Mouse (Mus musculus) G1E (cell line): ENCODE measurements around the gene Clint1.

Experiments
- CTCF ChIP-seq: IDR thresholded peaks from 2 replicates; pipeline ENCODE4 v1.5.1; 2012; ENCODE audit warnings: low read depth, low read length, inconsistent platforms, mixed read lengths
- GATA1 ChIP-seq: IDR thresholded peaks from 2 replicates; pipeline ENCODE4 v1.6.1; 2012; ENCODE audit warnings: borderline replicate concordance, low read length, inconsistent platforms, mixed read lengths
- POLR2AphosphoS5 ChIP-seq: IDR thresholded peaks from 2 replicates; pipeline ENCODE4 v1.6.1; 2012; ENCODE audit warnings: low read depth, low read length, inconsistent platforms; ENCODE audit not compliant: insufficient replicate concordance
- TAL1 ChIP-seq: conservative IDR thresholded peaks from 2 replicates; pipeline ENCODE4 v1.6.1; 2012; ENCODE audit warnings: low read depth, low read length, inconsistent platforms, mixed read lengths

DNA sequence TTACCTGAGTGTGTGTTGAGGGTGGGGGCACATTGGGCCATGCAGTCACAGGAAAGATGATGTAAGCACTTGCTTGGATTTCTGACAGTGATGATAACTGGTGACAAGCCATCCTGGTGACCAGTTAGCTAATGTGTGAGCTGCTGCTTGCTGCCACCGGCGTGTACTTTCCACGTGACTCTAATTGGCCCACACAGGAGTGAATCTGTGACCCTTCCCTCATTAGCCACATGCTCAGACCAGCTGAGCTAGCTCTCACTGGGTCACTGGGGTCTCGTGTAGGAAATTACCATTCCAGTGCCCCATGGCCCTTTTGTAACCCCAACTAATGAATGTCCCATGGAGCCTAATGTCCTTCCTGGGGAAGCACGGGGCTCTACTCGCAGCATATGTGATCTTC, 73.6 kb downstream of the Clint1 start:
- TF ChIP-seq CTCF (no peak), GATA1 (no peak), TAL1 (no peak), POLR2AphosphoS5 (no peak)
